Mouse (Mus musculus) liver, embryonic 14.5 days (tissue): ENCODE results near the gene Gm20481.

Experiments used
- CTCF ChIP-seq: IDR thresholded peaks from 2 replicates; pipeline ENCODE4 v1.5.1; 2016; ENCODE audit warnings: antibody characterized with exemption, low read depth, control low read depth
- EP300 ChIP-seq: IDR thresholded peaks from 2 replicates; pipeline ENCODE4 v1.6.1; 2016; ENCODE audit warnings: antibody characterized with exemption, low read depth

- TF ChIP-seq CTCF (peak; percentile 53), EP300 (no peak)
Measured at GRCm38 (mm10) chr17:34922939-34923338, 46.8 kb upstream of the Gm20481 start.
